Mouse (Mus musculus) induced T-regulatory cell, adult 2 months (primary cell): ENCODE measurements around the gene Olfr1015.

Experiments used
- DNase-seq: peaks from one replicate; pipeline ENCODE4 v3.0.0-alpha.2; 2012; ENCODE audit warnings: low read depth

Olfr1015 gene

GRCm38 (mm10) chr2:85781717-85782116 is at the start of gene Olfr1015:
TSS of gene Olfr1015 (plus strand) at chr2:85782017.
- DNase-seq: no peak

GRCm38 (mm10) chr2:85753822-85754221 is 28.0 kb upstream of the Olfr1015 start:
- DNase-seq: no peak

DNA sequence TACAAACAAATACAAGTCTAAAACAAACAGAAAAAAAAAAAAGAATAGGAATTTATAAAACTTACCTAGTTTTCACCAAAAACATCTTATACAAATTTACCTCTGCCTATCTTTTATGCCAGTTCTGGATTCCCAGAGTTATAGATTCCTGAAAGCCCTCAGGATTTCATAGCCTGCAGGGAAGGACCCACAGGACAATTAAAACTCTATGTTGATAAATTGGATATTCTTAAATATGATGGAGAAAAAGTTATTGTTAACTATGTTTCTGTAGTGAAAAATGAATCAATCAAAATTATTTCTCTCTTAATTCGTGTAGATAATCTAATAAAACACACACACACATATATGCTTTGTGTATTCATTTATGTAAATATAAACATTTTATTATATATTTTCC is 19.2 kb upstream of the Olfr1015 start, which contains the start of gene Olfr1012:
Gene Olfr1012 (minus strand): TSS at position 101 of the 400 bp plus-strand sequence.
- DNase-seq: no peak

DNA sequence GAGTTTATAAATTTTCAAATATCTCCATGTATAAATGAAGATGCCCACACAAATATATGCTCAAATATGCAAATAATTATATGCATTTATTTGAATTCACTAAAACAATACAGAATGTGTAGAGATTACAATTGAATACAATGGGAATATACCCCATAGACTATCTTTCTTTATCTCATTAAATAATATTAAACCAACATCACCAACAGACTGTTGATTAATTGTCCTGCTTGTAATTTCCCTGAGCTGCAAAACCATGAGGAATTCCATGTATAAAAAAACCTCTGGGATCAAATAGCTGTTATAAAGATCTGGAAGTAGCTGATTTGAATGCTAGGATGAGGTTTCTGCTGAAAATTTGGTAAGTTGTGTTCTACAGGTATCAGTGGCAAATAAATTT is 15.0 kb upstream of the Olfr1015 start, which contains the start of gene Olfr1013:
Gene Olfr1013 (plus strand): TSS at position 301 of the 400 bp plus-strand sequence.
- no peak for DNase-seq

DNA sequence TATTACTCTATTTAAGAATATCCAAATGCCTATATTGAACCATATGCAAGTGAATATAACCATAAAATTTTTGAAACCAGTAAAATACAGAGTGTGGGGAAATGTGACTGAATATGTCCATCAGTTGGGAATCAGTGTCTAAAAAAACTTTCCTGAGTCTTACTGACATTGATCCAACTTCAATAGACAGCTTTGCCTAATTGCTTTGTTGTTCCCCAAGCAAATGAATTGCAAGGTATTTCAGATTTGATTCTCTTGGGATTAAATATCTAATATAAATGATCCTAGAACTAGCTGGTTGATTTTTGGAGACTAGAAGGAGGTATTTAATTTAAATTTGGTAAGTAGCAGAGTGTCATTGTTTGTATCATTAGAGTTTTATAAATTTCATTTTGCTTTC is 9.4 kb upstream of the Olfr1015 start, which contains the start of gene Olfr1014:
Gene Olfr1014 (plus strand): TSS at position 301 of the 400 bp plus-strand sequence.
- no peak for DNase-seq

- DNase-seq: no peak
Measured at GRCm38 (mm10) chr2:85792331-85792730, 10.5 kb downstream of the Olfr1015 start.

- DNase-seq: no peak
Measured at GRCm38 (mm10) chr2:85802444-85802843, 20.6 kb downstream of the Olfr1015 start, which contains the start of gene Olfr1016. TSS of gene Olfr1016 (minus strand) at chr2:85802544.

DNA sequence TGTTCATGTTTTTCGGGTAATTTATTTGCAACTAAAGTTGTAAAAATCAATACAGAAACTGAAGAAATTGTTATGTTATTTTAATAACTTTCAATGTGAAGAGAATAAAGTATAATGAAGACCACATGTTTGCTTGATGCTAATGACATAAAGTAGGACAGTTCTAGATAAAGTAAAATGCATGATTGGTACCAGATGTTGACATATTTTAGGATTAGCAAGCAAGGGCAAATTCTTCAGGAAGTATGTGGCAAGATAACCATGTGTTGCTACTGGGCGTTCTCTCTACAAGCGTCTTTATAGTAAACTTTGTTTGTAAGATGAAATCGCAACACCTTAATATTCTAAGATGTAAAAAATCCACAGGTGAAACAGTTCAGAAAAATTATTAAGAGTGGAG is 22.7 kb downstream of the Olfr1015 start:
- DNase-seq: no peak

DNA sequence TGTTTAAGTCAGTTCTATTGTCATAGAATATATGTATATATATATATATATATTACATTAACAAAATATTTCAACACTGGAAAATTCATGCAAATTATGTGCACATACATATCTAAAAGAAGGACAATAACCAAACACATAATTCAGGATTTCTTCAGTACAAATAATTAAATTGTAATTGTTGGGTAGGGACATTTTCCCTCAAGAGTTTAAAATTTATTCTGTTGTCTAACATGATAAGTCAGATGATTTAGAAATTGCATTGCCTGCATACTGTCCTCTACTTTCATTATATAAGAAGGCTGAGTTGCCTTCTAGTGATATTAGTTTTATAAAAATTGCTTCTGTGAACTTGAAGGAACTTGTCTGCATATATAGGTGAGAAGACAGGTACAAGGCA is 36.4 kb downstream of the Olfr1015 start, which contains the start of gene Olfr1018:
Gene Olfr1018 (plus strand): TSS at position 301 of the 400 bp plus-strand sequence.
- no peak for DNase-seq
